Mouse (Mus musculus): ENCODE measurements around the gene Col20a1. TPM values are rescaled to one million over a fixed set of nuclear protein-coding genes. Genes with fewer than 3 reads are reported as not detected.

Gene Col20a1
- 1 to 10 TPM in 2 of 4 experiments, under 1 TPM in 2; 0.75 to 1.8 (median 1.2) TPM for total RNA-seq (2022)

GRCm38 (mm10) chr2:180986449-180986848 lies at the start of gene Col20a1:
Col20a1 (plus strand) TSS chr2:180986535.
- DNase-seq (ENCODE audit: low spot score in 2 of 2): no peak

GRCm38 (mm10) chr2:180940187-180940586 lies 46.1 kb upstream of the Col20a1 start:
- DNase-seq (ENCODE audit: low spot score in 2 of 2): no peak

- DNase-seq (ENCODE audit: low spot score in 2 of 2): no peak
Observed at GRCm38 (mm10) chr2:180941869-180942268, 44.5 kb upstream of the Col20a1 start.

GRCm38 (mm10) chr2:180949947-180950346 lies 36.4 kb upstream of the Col20a1 start:
- DNase-seq (ENCODE audit: low spot score in 2 of 2): no peak

- DNase-seq (ENCODE audit: low spot score in 2 of 2): no peak
Observed at GRCm38 (mm10) chr2:180952731-180953171, 33.6 kb upstream of the Col20a1 start.

- no peak for DNase-seq (ENCODE audit: low spot score in 2 of 2)
Observed at GRCm38 (mm10) chr2:180953638-180954037, 32.7 kb upstream of the Col20a1 start.

- DNase-seq (ENCODE audit: low spot score in 2 of 2): no peak
Observed at GRCm38 (mm10) chr2:180954061-180955047, 32.0 kb upstream of the Col20a1 start, which contains the start of gene Nkain4. Nkain4 (minus strand) TSS chr2:180954699.

GRCm38 (mm10) chr2:180959605-180960004 lies 26.7 kb upstream of the Col20a1 start:
- no peak for DNase-seq (ENCODE audit: low spot score in 2 of 2)

- DNase-seq (ENCODE audit: low spot score in 2 of 2): no peak
Observed at GRCm38 (mm10) chr2:180960187-180960586, 26.1 kb upstream of the Col20a1 start.

GRCm38 (mm10) chr2:180962616-180963308 lies 23.6 kb upstream of the Col20a1 start:
- no peak for DNase-seq (ENCODE audit: low spot score in 2 of 2)

GRCm38 (mm10) chr2:180963956-180964355 lies 22.4 kb upstream of the Col20a1 start:
- DNase-seq (ENCODE audit: low spot score in 2 of 2): peak; percentile 47 to 58

- DNase-seq (ENCODE audit: low spot score in 2 of 2): no peak
Observed at GRCm38 (mm10) chr2:180966092-180966882, 20.0 kb upstream of the Col20a1 start.

GRCm38 (mm10) chr2:180967010-180967763 lies 19.1 kb upstream of the Col20a1 start, which contains the start of gene Arfgap1:
Arfgap1 (plus strand) TSS chr2:180967225.
- peak; percentile 78 to 85 for DNase-seq (ENCODE audit: low spot score in 2 of 2)

GRCm38 (mm10) chr2:180981133-180981532 lies 5.2 kb upstream of the Col20a1 start:
- no peak for DNase-seq (ENCODE audit: low spot score in 2 of 2)

GRCm38 (mm10) chr2:180985635-180986034 lies 700 bp upstream of the Col20a1 start:
- DNase-seq (ENCODE audit: low spot score in 2 of 2): no peak

- no peak for DNase-seq (ENCODE audit: low spot score in 2 of 2)
Observed at GRCm38 (mm10) chr2:180987001-180987400, 666 bp downstream of the Col20a1 start.

GRCm38 (mm10) chr2:180987432-180988030 lies 1.2 kb downstream of the Col20a1 start:
- DNase-seq (ENCODE audit: low spot score in 2 of 2): no peak

- DNase-seq (ENCODE audit: low spot score in 2 of 2): no peak
Observed at GRCm38 (mm10) chr2:180988347-180988913, 2.1 kb downstream of the Col20a1 start.

- DNase-seq (ENCODE audit: low spot score in 2 of 2): no peak
Observed at GRCm38 (mm10) chr2:180988948-180989347, 2.6 kb downstream of the Col20a1 start.

GRCm38 (mm10) chr2:180990347-180990746 lies 4.0 kb downstream of the Col20a1 start:
- no peak for DNase-seq (ENCODE audit: low spot score in 2 of 2)

Measured in gastrocnemius, adult 8-10 months (tissue).